Mouse (Mus musculus): ENCODE data around the gene Fgfr2.
A peak's percentile ranks its signal among the peaks of the same experiment; 100 is the strongest.

The Fgfr2 gene

GRCm38 (mm10) chr7:133083936-133084614, 39.1 kb downstream of the Fgfr2 start:
- no peak for DNase-seq

- no peak for DNase-seq
Measured at GRCm38 (mm10) chr7:133078929-133079328, 44.2 kb downstream of the Fgfr2 start.

- DNase-seq, result peak; percentile 60
Measured at GRCm38 (mm10) chr7:133074462-133075133, 48.6 kb downstream of the Fgfr2 start.

GRCm38 (mm10) chr7:133073147-133073651, 50.0 kb downstream of the Fgfr2 start:
- no peak for DNase-seq

- DNase-seq, result no peak
Measured at GRCm38 (mm10) chr7:133072535-133072934, 50.6 kb downstream of the Fgfr2 start.

- no peak for DNase-seq
Measured at GRCm38 (mm10) chr7:133067321-133067841, 55.8 kb downstream of the Fgfr2 start.

GRCm38 (mm10) chr7:133066776-133067175, 56.4 kb downstream of the Fgfr2 start:
- DNase-seq, result peak; percentile 83

GRCm38 (mm10) chr7:133062055-133062454, 61.1 kb downstream of the Fgfr2 start:
- DNase-seq, result no peak

- no peak for DNase-seq
Measured at GRCm38 (mm10) chr7:133060170-133060569, 63.0 kb downstream of the Fgfr2 start.

GRCm38 (mm10) chr7:133059517-133060104, 63.5 kb downstream of the Fgfr2 start:
- no peak for DNase-seq

- DNase-seq, result no peak
Measured at GRCm38 (mm10) chr7:133059150-133059509, 64.0 kb downstream of the Fgfr2 start.

GRCm38 (mm10) chr7:133058496-133059149, 64.5 kb downstream of the Fgfr2 start:
- DNase-seq, result no peak

- DNase-seq, result no peak
Measured at GRCm38 (mm10) chr7:133056924-133057323, 66.2 kb downstream of the Fgfr2 start.

- DNase-seq, result no peak
Measured at GRCm38 (mm10) chr7:133054486-133054885, 68.7 kb downstream of the Fgfr2 start.

GRCm38 (mm10) chr7:133053757-133054156, 69.4 kb downstream of the Fgfr2 start:
- DNase-seq, result no peak

GRCm38 (mm10) chr7:133052819-133053218, 70.3 kb downstream of the Fgfr2 start:
- DNase-seq, result no peak

GRCm38 (mm10) chr7:133050681-133051080, 72.5 kb downstream of the Fgfr2 start:
- no peak for DNase-seq

GRCm38 (mm10) chr7:133048085-133048630, 75.0 kb downstream of the Fgfr2 start:
- no peak for DNase-seq

- no peak for DNase-seq
Measured at GRCm38 (mm10) chr7:133047287-133047686, 75.9 kb downstream of the Fgfr2 start.

GRCm38 (mm10) chr7:133044721-133045120, 78.4 kb downstream of the Fgfr2 start:
- no peak for DNase-seq

- DNase-seq, result no peak
Measured at GRCm38 (mm10) chr7:133041784-133042183, 81.4 kb downstream of the Fgfr2 start.

- DNase-seq, result no peak
Measured at GRCm38 (mm10) chr7:133040688-133041345, 82.3 kb downstream of the Fgfr2 start.

Data from cerebellum, adult 9-10 months (tissue).